Mouse (Mus musculus): ENCODE data around the gene Ect2l. TPM values are rescaled to one million over a fixed set of nuclear protein-coding genes. Genes with fewer than 3 reads are reported as not detected.
A peak's percentile ranks its signal among the peaks of the same experiment; 100 is the strongest.
"Not testable (repeated sequence)": the region's sequence is repeated elsewhere in the genome, so short reads cannot be mapped to it uniquely, and the experiment has no call there.

Gene Ect2l
- total RNA-seq, 2 experiments from 2014 or later = 1.3 TPM; not detected in 1

DNA sequence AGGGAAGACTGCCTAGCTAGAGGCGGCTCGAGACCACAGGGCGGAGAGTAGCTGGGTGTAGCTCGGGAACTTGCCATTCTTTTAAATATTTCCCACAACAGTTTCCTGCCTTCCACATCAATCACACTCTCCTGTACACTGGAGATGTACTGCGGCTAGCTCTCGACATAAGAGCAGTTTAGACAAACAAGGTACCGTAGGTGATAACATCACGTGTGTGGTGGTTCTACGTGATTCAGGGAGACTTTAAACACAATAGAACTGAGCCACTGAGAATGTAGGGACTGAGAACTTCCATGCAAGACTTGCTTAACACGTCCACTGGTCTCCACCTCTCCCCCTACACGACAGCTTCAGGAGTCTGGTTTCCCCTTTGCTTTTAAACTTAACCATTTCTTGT, 17.5 kb downstream of the Ect2l start:
- ATAC-seq (replicated peaks; ENCODE audit: poor library complexity) = no peak

DNA sequence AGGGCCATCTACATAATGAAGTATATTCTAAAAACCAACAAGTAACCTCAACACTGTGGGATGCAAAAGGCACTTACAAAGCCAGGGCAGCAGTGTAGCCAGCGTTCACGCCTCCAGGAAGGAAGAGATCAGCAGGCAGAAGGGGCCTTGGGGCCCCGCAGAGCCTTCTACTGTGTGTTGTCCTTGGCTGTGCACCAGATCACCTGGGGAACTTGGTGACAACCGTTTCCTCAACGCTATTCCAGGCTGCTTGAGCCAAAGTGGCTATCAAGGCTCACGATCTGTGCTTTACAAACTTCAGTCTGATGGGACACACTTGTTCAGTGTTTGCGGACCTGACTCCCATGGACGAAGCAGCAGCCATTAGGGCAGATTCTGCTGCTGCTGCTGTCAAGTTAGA, 19.0 kb downstream of the Ect2l start:
- ATAC-seq (replicated peaks; ENCODE audit: poor library complexity) = peak; percentile 22; the same call in 1 of the 2 replicates

DNA sequence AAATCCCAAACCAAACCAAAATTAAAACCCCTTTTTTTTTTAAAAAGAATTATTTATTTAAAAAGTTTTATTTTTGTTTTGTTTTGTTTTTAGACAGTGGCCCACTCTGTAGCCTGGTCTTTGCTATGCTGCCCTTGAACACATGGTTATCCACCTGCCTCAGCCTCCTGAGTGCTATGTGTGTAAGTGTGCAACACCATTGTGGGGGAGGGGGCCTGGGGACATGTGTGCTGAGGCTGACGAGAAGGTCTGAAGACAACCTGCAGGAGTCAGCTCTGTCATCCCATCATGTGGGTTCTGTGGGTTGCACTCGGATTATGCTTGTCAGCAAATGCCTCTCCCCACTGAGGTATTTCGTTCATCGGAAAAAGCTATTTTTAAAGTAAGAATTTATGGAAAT, 21.2 kb downstream of the Ect2l start:
- ATAC-seq (replicated peaks; ENCODE audit: poor library complexity) = no peak

DNA sequence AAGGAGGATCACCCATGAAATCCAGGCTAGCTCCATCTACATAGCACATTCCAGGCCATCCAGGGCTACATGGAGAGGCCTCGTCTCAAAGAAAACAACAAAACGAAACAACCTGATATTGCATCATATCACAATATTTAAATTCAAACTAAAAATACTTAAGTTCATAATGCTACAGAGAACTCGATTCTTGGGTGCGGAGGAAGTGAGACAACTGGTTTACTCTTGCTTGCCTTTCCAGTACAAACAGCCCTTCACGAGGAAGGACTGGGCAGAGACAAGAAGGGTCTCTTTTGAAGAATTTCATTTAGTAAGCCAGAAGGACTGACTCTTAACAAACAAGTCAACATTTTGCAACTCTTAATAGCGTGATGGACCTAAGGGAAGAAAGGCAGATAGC, 22.1 kb downstream of the Ect2l start:
- 0 out of 2 replicates have a peak, but pooled peaks have one; percentile 38 for ATAC-seq (replicated peaks; ENCODE audit: poor library complexity)

DNA sequence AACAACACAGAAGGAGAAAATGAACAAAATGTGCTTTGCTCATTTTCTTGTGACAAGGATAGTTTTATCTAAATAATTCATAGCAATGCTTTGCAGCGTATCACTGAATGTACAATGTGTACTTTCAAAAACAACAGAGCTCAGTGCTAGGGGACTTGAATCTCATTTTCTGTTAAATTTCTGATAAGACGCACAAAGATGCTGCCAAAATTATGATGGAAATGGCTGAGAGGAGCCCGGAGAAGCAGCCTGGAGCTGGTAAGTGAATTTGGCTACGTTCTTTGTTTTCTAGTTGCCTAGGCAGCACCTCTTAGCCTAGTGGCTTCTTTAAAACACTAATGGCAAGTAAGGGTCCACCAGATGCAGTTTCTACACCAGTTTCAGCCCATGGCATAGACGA, 28.4 kb downstream of the Ect2l start:
- ATAC-seq (replicated peaks; ENCODE audit: poor library complexity) = no peak

DNA sequence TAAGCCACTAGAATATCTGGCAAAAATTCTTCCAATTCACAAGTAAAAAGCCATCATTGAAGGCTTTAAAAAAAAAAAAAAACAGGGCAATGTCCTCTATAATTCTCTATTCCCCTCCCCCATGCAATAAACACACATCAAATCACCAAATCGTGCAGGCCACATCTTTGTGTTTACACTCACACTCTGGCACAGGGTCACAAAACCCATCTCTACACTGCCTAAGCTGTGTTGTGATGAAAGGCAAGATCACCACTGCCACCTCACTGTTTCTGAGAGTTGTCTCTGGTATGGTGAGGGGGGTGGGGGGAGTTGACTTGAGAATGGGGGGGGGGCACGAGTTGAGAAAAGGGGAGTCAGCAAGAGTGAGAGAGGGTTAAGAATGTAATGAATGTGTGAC, 33.4 kb downstream of the Ect2l start:
- ATAC-seq (replicated peaks; ENCODE audit: poor library complexity) = no peak

DNA sequence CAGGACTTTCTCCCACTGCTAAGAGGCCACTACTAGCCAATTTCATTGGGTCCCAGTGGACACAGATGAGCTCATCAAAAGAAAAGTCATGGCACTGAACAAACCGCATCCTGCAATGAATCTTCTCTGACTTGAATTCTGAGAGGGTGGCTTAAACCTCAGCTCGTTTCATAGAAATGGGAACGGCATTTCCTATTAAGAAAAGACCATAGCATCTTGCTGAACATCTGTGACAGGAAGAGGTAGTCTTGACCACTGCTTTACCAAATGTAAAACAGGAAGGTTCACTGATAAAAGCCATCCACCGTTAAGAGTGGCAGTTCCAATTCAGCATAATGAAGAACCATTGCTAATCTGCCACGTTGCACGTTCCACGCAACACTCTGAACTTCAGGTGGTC, 34.0 kb downstream of the Ect2l start:
- peak; percentile 56 for ATAC-seq (replicated peaks; ENCODE audit: poor library complexity)

DNA sequence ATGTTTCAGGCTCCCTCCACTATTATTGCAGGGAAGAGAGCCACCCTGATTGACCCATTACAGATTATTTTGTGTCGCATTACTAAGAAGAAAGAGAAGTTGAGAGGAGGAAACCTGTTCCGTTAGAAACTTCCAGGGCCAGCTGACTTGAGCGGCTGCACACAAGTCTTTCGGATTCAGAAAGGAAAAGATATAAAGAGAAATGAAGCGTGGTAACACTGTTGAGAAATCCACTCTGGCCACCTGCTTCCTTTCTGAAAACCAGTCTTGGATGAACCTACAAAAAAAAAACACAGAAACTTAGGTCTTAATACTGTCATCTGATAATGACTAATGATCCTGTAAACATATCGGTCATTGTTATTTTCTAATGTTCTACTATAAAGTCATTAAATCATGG, 35.6 kb downstream of the Ect2l start:
- ATAC-seq (replicated peaks; ENCODE audit: poor library complexity) = peak; percentile 69

DNA sequence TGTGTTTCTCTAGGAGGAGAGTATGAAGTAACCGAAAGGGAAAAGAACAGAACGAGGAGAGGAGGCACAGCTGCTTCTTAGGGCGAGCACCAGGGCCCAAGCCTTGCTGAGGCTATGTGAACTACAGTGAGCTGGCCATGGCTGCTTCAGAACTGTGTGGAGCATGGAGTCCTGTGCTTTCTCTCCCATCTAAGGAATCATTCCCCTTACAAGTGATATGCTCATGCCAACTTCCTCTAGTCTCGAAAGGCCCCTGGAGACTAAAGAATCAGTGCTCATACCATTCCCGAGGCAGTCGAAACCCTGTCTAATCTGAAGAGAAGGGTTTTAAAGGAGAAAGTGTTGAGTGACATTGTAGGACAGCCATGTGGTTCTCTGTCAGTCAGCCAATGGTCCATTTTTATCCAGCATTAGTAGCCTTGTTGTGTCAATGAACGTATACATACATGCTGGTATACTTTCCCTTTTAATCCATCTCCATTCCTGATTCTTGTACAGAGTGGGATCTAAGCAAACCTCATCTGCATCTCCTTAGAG, 48.2 kb downstream of the Ect2l start:
- ATAC-seq (replicated peaks; ENCODE audit: poor library complexity) = no peak

DNA sequence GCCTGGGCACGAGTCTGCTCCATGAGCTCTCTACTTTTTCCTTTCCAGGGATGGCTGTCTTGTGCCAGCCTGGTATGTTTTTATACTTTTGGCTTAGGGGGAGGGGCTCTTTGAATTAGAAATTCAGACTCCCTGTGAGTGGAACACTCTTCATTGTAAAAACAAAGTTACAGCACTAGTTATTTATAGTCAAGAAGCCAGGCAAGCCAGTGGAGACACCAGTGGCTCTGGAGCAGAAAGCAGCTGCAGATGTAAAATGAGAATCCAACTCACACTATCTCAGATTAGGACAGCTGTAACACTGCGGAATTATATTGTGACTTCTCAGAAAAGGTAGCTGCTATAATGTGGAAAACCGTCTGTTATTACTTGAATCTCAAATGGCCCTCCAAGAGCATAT, 63.5 kb downstream of the Ect2l start:
- no peak for ATAC-seq (replicated peaks; ENCODE audit: poor library complexity)

DNA sequence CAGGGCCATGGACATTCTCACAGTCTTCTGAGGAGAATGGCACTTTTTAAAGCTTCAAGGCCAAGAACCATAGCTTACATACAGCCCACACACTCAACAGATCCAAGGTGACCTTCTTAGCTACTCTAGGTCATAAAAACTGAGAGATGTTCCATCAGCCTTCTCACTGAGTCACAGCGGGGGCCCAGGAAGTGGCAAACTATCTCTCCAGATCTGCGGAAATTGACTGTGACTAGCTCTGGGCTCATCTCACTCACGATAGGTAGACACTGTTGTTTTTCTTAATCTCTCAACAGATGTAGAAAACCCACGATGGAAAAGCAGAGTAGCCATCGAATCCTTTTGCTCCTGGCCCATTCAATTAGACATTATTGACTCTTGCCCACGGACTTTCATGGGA, 68.5 kb downstream of the Ect2l start:
- no peak for ATAC-seq (replicated peaks; ENCODE audit: poor library complexity)

DNA sequence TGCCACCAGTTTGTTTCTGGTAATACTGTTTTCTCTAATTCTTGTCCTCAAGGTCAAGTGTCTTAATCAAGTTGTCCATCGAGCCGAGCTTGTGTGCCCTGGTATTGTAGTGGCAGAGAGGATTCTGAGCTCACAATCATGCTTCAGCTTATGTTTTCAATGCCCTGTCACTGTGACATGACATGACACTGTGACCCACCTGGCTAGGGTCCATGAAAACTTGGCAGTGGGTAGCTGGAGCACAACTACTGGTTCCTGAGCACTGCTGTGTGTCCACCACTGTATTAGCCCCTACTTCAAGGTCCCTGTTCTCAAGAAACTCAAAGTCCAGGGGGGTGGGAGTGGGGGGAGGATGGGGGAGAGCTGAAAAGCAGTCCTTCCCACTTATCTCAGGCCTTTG, 69.3 kb downstream of the Ect2l start:
- no peak for ATAC-seq (replicated peaks; ENCODE audit: poor library complexity)

DNA sequence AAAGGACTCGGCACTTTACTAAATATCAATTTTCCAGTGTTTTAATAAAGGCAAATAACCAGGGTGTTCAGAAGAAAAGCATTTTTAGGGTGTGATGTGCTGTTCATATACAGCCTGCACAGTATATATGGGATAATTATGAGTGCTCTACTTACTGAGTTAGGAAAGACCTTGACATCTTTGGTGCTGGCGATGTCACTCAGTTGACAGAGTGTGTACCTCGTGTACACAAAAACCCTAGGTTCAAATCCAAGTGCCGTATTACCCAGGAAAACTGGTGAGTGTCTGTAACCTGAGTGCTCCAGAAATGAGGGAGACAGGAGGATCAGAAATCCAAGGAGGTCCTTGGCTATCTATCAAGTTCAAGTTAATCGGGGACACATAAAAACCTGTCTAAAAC, 71.1 kb downstream of the Ect2l start:
- ATAC-seq (replicated peaks; ENCODE audit: poor library complexity) = no peak

DNA sequence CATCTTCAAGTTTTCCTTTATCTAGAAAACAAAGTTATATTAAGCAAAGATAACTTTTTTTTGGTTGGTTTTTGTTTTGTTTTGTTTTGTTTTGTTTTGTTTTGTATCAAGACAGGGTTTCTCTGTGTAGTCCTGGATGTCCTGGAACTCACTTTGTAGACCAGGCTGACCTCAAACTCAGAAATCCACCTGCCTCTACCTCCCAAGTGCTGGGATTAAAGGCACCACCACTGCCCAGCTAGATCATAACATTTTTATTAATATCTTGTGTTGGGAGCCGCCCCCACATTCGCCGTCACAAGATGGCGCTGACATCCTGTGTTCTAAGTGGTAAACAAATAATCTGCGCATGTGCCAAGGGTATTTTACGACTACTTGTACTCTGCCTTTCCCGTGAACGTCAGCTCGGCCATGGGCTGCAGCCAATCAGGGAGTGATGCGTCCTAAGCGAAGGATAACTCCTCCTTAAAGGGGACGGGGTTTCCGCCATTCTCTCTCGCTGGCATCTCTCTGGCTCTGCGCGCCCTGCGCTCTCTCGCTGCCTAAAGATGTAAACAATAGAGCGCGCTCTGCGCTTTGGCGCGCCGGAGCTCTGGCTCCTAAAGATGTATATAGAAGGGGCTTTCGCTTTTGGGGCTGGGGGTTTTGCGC, 71.7 kb downstream of the Ect2l start:
- not testable (repeated sequence) for ATAC-seq (replicated peaks; ENCODE audit: poor library complexity)

DNA sequence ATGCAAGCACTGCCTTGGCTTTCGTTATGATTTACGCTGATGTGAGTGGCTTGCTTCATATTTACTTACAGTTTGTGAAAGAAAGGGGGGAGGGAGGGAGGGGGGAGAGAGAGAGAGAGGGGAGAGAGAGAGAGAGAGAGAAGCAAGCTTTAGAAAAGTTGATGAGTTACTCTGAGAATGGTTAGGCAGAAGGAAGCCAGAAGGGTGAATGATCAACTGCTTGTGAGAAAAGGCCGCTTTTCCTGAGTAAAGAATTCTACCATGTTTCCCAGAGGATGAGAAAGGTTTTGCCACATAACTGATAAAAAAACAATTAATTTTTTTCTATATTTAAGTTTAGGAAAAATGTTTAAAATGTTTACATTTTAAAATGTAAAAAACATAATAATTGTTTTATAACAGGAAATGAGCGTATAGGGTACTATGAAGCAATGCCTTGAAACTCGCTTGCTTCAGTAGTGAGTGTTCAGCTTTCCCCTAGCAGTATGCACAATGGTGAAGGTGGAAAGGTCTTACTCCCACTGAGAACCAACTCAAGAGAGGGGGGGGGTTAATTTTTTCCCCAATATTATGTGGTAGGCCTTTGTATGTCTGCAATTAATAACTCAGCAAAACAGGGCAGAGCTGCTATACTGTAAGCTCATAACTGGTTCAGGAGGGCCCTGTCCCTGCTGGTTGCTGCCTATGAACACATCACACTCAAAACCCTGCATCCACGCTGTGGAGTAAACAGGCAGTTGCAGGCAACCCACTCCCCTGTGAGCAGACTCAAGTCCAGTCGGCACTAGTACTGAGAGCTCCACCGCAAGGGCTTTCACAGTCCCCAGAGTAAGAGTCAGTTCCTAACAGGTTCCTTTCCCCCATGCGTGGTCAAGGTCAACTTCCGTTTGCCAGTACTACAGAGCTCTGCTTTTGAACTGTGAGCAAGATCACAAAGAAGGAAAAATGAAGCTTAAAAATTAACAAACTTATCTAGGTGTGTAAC, 78.7 kb downstream of the Ect2l start:
- ATAC-seq (replicated peaks; ENCODE audit: poor library complexity) = peak; percentile 34; the same call in 1 of the 2 replicates

DNA sequence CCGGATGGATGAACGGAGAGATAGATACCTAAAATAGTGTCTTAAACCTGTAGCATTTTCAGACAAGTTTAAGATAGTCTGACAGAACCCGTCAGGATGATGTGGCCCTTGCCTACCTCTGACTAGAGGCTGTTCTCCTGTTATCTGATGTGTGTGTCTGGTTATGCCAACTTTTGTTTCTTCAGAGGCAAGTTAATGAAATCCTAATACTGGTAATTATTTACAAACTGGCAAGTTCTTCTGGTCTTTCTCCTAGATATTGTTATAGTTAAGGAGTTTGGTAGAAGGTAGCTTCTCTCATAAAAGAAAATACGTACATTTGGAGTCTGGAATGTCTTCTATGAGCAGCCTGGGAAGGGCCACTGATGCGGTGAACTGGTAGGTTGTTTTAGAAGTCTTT, 80.4 kb downstream of the Ect2l start:
- ATAC-seq (replicated peaks; ENCODE audit: poor library complexity) = no peak

DNA sequence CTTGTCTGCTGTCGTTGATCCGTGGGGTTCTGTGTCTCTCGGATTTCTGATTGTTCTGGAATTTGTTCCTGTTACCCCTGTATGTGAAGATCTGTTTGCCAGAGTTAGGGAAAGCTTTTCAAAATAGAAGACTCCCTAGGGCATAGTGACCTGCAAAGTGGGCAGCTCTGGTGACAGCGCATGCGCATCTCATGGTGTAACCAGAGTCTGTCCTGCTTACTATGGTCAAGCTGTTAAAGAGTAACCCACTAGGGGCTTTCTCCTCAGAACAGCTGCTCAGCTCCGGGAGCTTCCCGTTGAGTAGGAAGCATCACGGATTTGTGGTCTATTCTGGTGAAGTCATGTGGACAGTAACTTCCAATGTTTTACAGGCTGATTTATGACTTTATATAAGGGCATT, 92.4 kb downstream of the Ect2l start:
- no peak for ATAC-seq (replicated peaks; ENCODE audit: poor library complexity)

DNA sequence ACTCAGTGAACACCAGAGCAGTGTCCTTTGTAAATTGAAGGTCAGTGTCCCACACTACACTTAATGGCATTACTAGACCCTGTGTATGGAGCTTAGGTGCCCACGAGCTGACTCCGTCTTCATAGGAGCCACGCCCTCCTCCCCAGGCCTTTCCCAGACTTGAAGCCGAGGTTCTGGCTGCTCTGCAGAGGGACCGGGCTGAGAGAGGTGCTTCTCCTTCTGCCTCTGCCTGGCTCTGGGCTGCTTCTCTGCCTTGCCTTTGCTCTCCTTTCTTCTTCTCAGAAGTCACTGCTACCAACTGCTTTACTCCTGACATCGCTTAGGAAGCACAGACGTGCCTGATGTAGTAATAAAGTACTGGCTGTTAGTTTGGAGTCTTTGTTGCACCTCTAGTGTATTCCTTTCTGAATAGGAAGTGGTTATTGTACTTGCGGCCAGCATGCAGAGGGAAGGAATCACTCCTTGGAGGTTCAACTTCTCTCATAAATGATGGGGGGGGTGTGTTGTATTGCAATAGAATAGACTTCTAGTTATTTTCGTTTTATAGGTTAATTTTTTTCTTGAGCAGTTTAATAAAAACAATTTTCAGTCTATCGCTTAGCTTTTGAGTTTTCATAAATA, 97.1 kb downstream of the Ect2l start:
- peak; percentile 83 for ATAC-seq (replicated peaks; ENCODE audit: poor library complexity)

DNA sequence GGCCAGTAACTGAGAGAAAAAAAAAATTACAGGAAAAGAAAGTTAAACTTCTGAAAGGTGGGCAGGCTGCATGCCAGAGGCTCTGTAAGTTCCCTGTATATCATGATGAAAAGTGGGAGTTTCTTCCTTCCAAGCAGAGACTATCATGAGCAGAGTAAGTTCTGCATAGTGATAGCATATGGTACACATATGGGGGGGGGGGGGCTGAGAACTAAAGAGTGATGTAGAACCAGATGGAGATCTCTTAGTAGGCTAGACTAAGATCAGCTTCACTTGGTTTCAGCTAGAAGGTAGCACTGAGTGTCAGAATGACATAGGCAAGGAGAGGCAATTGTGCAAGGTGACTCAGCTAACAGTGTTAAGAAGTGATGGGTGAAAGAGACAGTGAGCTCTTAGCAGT, 99.8 kb downstream of the Ect2l start:
- no peak for ATAC-seq (replicated peaks; ENCODE audit: poor library complexity)

DNA sequence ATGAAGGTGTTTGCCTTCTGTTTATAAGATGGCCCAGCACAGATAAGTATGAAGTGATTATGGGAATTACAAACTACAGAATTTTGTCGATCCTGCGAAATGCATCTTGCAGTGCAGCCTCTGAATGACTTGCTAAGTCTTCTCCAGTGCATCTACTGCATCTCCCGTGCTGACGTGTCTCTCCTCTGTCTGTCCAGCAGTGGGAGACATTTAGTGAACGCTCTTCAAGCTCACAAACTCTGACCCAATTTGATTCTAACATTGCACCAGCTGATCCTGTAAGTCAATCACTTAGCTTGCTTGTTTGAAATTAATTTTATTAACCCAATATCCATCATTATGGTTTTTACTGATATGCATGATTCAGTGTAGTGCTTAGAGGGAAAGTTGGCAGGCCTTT, 103.2 kb downstream of the Ect2l start:
- ATAC-seq (replicated peaks; ENCODE audit: poor library complexity) = 0 out of 2 replicates have a peak, but pooled peaks have one; percentile 37

DNA sequence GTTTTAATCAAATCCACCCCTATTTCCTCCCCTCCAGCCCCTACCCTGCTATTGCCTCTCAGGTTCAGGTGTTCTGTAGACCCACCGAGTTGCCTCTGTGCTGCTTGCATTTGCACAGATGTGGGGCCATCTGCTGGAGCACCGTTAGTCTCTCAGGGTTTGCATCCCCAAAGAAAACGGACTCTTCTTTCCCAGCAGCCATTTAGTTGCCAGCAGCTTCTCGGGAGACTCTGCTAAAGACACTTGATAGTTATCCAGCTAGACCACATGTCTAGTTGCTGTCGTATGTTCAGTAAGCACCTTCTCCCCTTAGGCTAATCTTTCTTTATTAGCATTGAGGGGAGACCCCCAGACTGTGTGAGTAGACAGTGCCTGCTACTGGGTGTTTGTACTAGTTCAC, 108.5 kb downstream of the Ect2l start:
- no peak for ATAC-seq (replicated peaks; ENCODE audit: poor library complexity)
